Mouse (Mus musculus) C2C12 (cell line): ENCODE results near the gene Polr2l. TPM values are rescaled to one million over a fixed set of nuclear protein-coding genes. Genes with fewer than 3 reads are reported as not detected.
A peak's percentile ranks its signal among the peaks of the same experiment; 100 is the strongest.

Source experiments
- H3K27me3 ChIP-seq: one replicate; pipeline ENCODE4 v1.6.1; 2011; ENCODE audit not compliant: control insufficient read depth, insufficient read depth, insufficient read length
- H3K36me3 ChIP-seq: one replicate; pipeline ENCODE4 v1.6.1; 2011; ENCODE audit not compliant: control insufficient read depth, insufficient read depth
- H3K4me3 ChIP-seq: one replicate; pipeline ENCODE4 v1.5.1; 2011; ENCODE audit warnings: mild to moderate bottlenecking, control low read depth; ENCODE audit not compliant: poor library complexity, insufficient read depth, severe bottlenecking
- H3K79me2 ChIP-seq: one replicate; pipeline ENCODE4 v1.6.1; 2011; ENCODE audit not compliant: control insufficient read depth, insufficient read depth
- H3K79me3 ChIP-seq: one replicate; pipeline ENCODE4 v1.6.1; 2011; ENCODE audit warnings: low read depth, control low read depth
- H3ac ChIP-seq: one replicate; pipeline ENCODE3; 2011; ENCODE audit warnings: low read depth; ENCODE audit not compliant: control insufficient read depth, insufficient read length
- CEBPB ChIP-seq: IDR thresholded peaks from one replicate; pipeline ENCODE4 v1.6.1; 2011; ENCODE audit warnings: low read depth, mild to moderate bottlenecking, control low read depth, moderate library complexity
- CTCF ChIP-seq: IDR thresholded peaks from one replicate; pipeline ENCODE4 v1.5.1; 2011; ENCODE audit not compliant: control insufficient read depth, insufficient read depth, insufficient read length
- FOSL1 ChIP-seq: IDR thresholded peaks from one replicate; pipeline ENCODE4 v1.8.0; 2011; ENCODE audit warnings: mild to moderate bottlenecking, low read length; ENCODE audit not compliant: poor library complexity, insufficient read depth, severe bottlenecking
- MAX ChIP-seq: IDR thresholded peaks from one replicate; pipeline ENCODE4 v1.6.1; 2011; ENCODE audit warnings: mild to moderate bottlenecking, control low read depth
- MYOD1 ChIP-seq: IDR thresholded peaks from one replicate; pipeline ENCODE4 v1.6.1; 2011; ENCODE audit warnings: low read depth; ENCODE audit not compliant: control insufficient read depth, insufficient read length
- MYOG ChIP-seq: IDR thresholded peaks from one replicate; pipeline ENCODE4 v1.6.1; 2011; ENCODE audit not compliant: control insufficient read depth, insufficient read length; ENCODE audit errors: extremely low read depth
- USF1 ChIP-seq: IDR thresholded peaks from one replicate; pipeline ENCODE4 v1.6.1; 2011; ENCODE audit warnings: low read depth, mild to moderate bottlenecking, control low read depth, moderate library complexity
- polyA plus RNA-seq: library from polyadenylated mRNA; unstranded; fragments of >200 nt; fragmentation: generic; extraction: Trizol; gene quantifications from one replicate; pipeline ENCODE4 v1.2.1, GENCODE M21; 2012; ENCODE audit warnings: missing spikeins

Gene Polr2l
- polyA plus RNA-seq, 1 experiment, result 124 TPM

- peaks cover 42% of the 10 kb centered on the region for H3K79me2 ChIP-seq
- H3K4me3 ChIP-seq, result peak within 1 kb of the TSS; percentile 49
- H3ac ChIP-seq, result peak within 1 kb of the TSS; percentile 78
- TF ChIP-seq MAX, result peak; percentile 41
- no peak for TF ChIP-seq CTCF
- H3K36me3 ChIP-seq, result peaks cover 31% of the 10 kb centered on the region
- no peaks in the 10 kb centered on the region for H3K27me3 ChIP-seq
- peaks cover 13% of the 10 kb centered on the region for H3K79me3 ChIP-seq
These were observed 31.1 kb downstream of the Polr2l start, which contains the start of gene Pidd1 for GRCm38 (mm10) chr7:141443828-141444237. Pidd1 (minus strand) TSS chr7:141444025.

- Histone ChIP-seq H3K27me3 (no peaks in the 10 kb centered on the region), H3K36me3 (peaks cover 31% of the 10 kb centered on the region), H3K79me2 (peaks cover 36% of the 10 kb centered on the region), H3ac (peak overlapping the region; percentile 78), H3K79me3 (peaks cover 7% of the 10 kb centered on the region), H3K4me3 (peak overlapping the region; percentile 49)
- no peak for TF ChIP-seq CEBPB
- TF ChIP-seq CTCF, result peak; percentile 10
These were observed 31.7 kb downstream of the Polr2l start for GRCm38 (mm10) chr7:141443081-141443821.

- no peaks in the 10 kb centered on the region for H3K79me3 ChIP-seq
- no peaks in the 10 kb centered on the region for H3K27me3 ChIP-seq
- H3K36me3 ChIP-seq, result peaks cover 31% of the 10 kb centered on the region
- TF ChIP-seq MAX (no peak), CEBPB (no peak), USF1 (no peak), CTCF (no peak), MYOD1 (no peak), FOSL1 (no peak), MYOG (no peak)
- peak overlapping the region; percentile 78 for H3ac ChIP-seq
- H3K79me2 ChIP-seq, result peaks cover 27% of the 10 kb centered on the region
- no peak overlapping the region for H3K4me3 ChIP-seq
These were observed 32.7 kb downstream of the Polr2l start for GRCm38 (mm10) chr7:141442199-141442598.

- H3K4me3 ChIP-seq, result no peak overlapping the region
- no peaks in the 10 kb centered on the region for H3K27me3 ChIP-seq
- no peak overlapping the region for H3ac ChIP-seq
- H3K79me3 ChIP-seq, result peaks cover 1% of the 10 kb centered on the region
- TF ChIP-seq MYOD1, result no peak
- TF ChIP-seq FOSL1, result no peak
- no peak for TF ChIP-seq CTCF
- no peak for TF ChIP-seq CEBPB
- TF ChIP-seq MYOG, result no peak
- TF ChIP-seq USF1, result no peak
- no peak for TF ChIP-seq MAX
- H3K79me2 ChIP-seq, result peaks cover 34% of the 10 kb centered on the region
- H3K36me3 ChIP-seq, result peaks cover 31% of the 10 kb centered on the region
These were observed 33.5 kb downstream of the Polr2l start for GRCm38 (mm10) chr7:141441460-141441859.

- peaks cover 31% of the 10 kb centered on the region for H3K36me3 ChIP-seq
- no peak overlapping the region for H3ac ChIP-seq
- peaks cover 42% of the 10 kb centered on the region for H3K79me2 ChIP-seq
- TF ChIP-seq MAX (no peak), MYOD1 (no peak), CTCF (peak; percentile 57)
- H3K27me3 ChIP-seq, result no peaks in the 10 kb centered on the region
- no peak overlapping the region for H3K4me3 ChIP-seq
- peaks cover 4% of the 10 kb centered on the region for H3K79me3 ChIP-seq
These were observed 34.3 kb downstream of the Polr2l start for GRCm38 (mm10) chr7:141440613-141441012.

GRCm38 (mm10) chr7:141439811-141440210 is 35.1 kb downstream of the Polr2l start:
- Histone ChIP-seq H3K36me3 (peaks cover 31% of the 10 kb centered on the region), H3ac (no peak overlapping the region), H3K27me3 (no peaks in the 10 kb centered on the region), H3K4me3 (no peak overlapping the region), H3K79me3 (peaks cover 4% of the 10 kb centered on the region), H3K79me2 (peaks cover 48% of the 10 kb centered on the region)
- TF ChIP-seq MYOG (no peak), MYOD1 (no peak), USF1 (no peak), MAX (no peak), CTCF (no peak), FOSL1 (no peak), CEBPB (no peak)
